Mouse (Mus musculus) kidney, embryonic 16.5 days (tissue): Measurements from ENCODE around the gene Wnk2. TPM values are rescaled to one million over a fixed set of nuclear protein-coding genes. Genes with fewer than 3 reads are reported as not detected.

Experiments used
- ATAC-seq: fragments of 200-750 bp; cut with Nextera tagmentation; 2 replicates; pipeline ENCODE4 v1.8.0; 2017; ENCODE audit warnings: moderate TSS enrichment; ENCODE audit not compliant: low FRiP score, low TSS enrichment
- H3K27ac ChIP-seq: fragments of 300-500 bp; sonication (generic); 2 replicates; pipeline ENCODE4 v1.5.1; 2014; ENCODE audit warnings: low read length
- H3K27me3 ChIP-seq: fragments of 300-500 bp; sonication (generic); 2 replicates; pipeline ENCODE4 v1.6.1; 2014; ENCODE audit warnings: low read length, control low read depth, mixed read lengths; ENCODE audit not compliant: insufficient read depth
- H3K36me3 ChIP-seq: fragments of 300-500 bp; sonication (generic); 2 replicates; pipeline ENCODE4 v1.6.1; 2014; ENCODE audit warnings: low read length, control low read depth, mixed read lengths; ENCODE audit not compliant: insufficient read depth
- H3K4me1 ChIP-seq: fragments of 300-500 bp; sonication (generic); 2 replicates; pipeline ENCODE4 v1.6.1; 2014; ENCODE audit warnings: low read length, control low read depth, mixed read lengths; ENCODE audit not compliant: insufficient read depth
- H3K4me2 ChIP-seq: fragments of 300-500 bp; sonication (generic); replicated peaks from 2 replicates; pipeline ENCODE4 v1.6.1; 2014; ENCODE audit warnings: low read depth, low read length
- H3K4me3 ChIP-seq: fragments of 300-500 bp; sonication (generic); 2 replicates; pipeline ENCODE4 v1.5.1; 2014; ENCODE audit warnings: mild to moderate bottlenecking, low read length
- H3K9ac ChIP-seq: fragments of 300-500 bp; sonication (generic); replicated peaks from 2 replicates; pipeline ENCODE4 v1.6.1; 2014; ENCODE audit warnings: low read length
- H3K9me3 ChIP-seq: fragments of 300-500 bp; sonication (generic); 2 replicates; pipeline ENCODE4 v1.6.1; 2016; ENCODE audit warnings: low read length, control low read depth
- WGBS: fragments of 180-500 bp; shearing (Covaris S2); extraction: QIAGEN DNeasy Blood & Tissue Kit; methylation state at CpG from one replicate; pipeline ENCODE4 v1.1.7; 2014; 5-methylcytosine and 5-hydroxymethylcytosine counted together
- polyA plus RNA-seq: library from polyadenylated mRNA; unstranded; fragments of >200 nt; fragmentation: Nextera tagmentation; extraction: Ambion mirVana; gene quantifications from 2 replicates; pipeline ENCODE4 v1.2.1, GENCODE M21; 2015

Gene Wnk2
- polyA plus RNA-seq, 1 experiment from 2014 or later: 1.0 TPM

DNA sequence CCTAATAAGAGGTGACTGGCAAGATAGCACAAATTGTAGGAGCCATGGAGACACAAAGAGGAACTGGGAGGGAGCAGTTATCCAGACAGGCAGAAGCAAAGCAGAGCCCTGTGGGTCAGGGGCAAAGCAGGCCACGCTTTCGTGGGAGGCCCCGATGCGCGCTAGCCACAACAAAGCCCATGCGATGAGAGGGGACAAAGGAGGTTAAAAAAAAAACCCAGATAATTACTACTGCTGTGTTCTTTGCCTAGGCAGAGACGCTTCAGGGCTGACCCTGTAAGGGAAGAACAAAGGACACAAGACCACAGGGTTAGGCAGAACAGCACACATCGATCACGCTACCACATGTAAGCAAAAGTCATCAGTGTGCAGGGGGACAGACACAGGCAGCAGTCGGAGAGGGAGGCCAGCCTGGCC is 103.7 kb downstream of the Wnk2 start:
- 59% methylated on average over 10 of the region's 10 CpGs for WGBS
- no peak for ATAC-seq

DNA sequence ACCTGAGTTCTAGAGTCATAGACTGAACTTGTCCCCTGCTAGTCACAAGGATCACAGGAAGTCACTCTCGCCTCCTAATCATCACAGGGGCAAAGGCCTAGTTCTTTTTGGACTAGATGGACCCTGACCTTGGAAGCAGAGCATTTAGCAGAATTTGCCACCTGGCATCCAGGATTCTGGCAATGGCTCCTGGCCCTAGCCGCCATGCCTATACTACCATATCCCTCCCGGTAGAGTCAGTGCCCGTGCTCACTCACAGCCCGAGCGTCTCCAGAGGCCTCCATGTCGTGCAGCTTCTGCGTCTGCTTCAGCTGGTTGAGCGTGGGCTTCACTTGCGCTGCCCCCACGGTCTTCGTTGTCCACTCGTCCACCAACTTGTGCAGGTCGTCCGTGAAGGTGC is 105.4 kb downstream of the Wnk2 start:
- no peak for ATAC-seq
- WGBS: 91% methylated on average over 15 of the region's 15 CpGs
- H3K4me1 ChIP-seq: no peaks in the 10 kb centered on the region

More for the DNA sequence above, 103.7 kb downstream of the Wnk2 start:
- H3K27ac ChIP-seq: no peak overlapping the region
- H3K4me1 ChIP-seq: no peaks in the 10 kb centered on the region
- no peak overlapping the region for H3K9ac ChIP-seq
- no peaks in the 10 kb centered on the region for H3K36me3 ChIP-seq
- H3K27me3 ChIP-seq: no peaks in the 10 kb centered on the region
- no peak overlapping the region for H3K4me3 ChIP-seq
- no peak overlapping the region for H3K4me2 ChIP-seq
- H3K9me3 ChIP-seq: no peaks in the 10 kb centered on the region

DNA sequence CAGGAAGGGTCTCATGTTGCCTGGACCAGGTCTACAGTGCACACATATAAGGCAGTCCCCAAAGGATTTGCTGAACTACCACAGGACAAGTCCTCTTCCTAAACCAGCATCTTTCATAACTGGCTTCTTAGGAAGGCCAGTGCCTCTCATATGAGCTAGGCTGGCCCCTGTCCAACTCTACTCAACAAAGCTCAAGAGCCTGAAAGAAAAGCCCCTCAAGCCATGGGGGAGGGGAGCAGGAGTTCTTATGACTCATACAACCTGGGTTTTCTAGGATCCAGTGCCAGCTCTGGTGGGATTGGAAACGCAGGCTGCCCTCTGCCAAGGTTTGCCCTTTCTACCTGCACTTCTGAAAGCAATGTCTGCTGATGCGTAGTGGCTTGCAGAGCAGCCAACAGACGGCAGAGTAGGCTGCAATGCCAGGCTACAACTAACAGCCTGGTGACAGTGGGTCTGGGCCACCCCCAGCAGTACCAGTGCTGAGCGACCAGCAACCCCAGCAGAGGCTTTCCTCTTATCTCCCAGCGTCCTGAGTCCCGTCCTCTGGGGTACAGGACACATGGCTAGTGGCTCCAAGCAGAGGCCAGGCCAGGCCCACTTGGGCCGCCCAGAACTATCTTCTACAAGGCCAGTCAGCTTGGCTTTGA is 110.8 kb downstream of the Wnk2 start:
- H3K4me2 ChIP-seq: no peak overlapping the region
- H3K36me3 ChIP-seq: no peaks in the 10 kb centered on the region
- H3K9me3 ChIP-seq: no peaks in the 10 kb centered on the region
- H3K27me3 ChIP-seq: no peaks in the 10 kb centered on the region
- WGBS: 78% methylated on average over 7 of the region's 7 CpGs
- no peak; the same call in 1 of the 2 replicates for ATAC-seq
- no peaks in the 10 kb centered on the region for H3K4me1 ChIP-seq
- H3K9ac ChIP-seq: no peak overlapping the region
- H3K27ac ChIP-seq: no peak overlapping the region
- H3K4me3 ChIP-seq: no peak overlapping the region

More for the DNA sequence above, 105.4 kb downstream of the Wnk2 start:
- H3K9me3 ChIP-seq: no peaks in the 10 kb centered on the region
- H3K36me3 ChIP-seq: no peaks in the 10 kb centered on the region
- no peak overlapping the region for H3K27ac ChIP-seq
- H3K27me3 ChIP-seq: no peaks in the 10 kb centered on the region
- H3K4me2 ChIP-seq: no peak overlapping the region
- no peak overlapping the region for H3K4me3 ChIP-seq
- H3K9ac ChIP-seq: no peak overlapping the region

DNA sequence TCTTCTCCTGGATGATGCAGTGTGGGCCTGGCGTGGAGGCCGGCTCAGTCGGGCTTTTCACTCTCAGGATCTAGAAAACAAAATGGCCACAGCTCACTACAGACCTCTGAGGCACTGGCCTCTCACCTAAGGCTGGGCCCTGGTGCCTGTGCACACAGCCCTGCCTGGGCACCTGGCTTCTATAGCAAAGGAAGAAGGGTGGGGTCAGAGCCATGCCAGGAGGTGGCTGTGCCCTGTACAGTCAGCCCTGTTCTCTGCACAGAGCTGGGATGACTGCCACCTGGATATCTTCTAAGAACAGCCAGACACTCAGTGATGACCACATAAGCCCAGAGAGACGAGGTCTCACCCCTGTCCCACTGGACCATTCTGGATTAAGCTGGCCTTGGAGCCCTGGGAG is 111.4 kb downstream of the Wnk2 start:
- ATAC-seq: no peak
- no peak overlapping the region for H3K27ac ChIP-seq
- no peak overlapping the region for H3K4me3 ChIP-seq
- H3K9me3 ChIP-seq: 0 out of 2 replicates have a peak, but pooled peaks cover under 1% of the 10 kb centered on the region
- no peaks in the 10 kb centered on the region for H3K27me3 ChIP-seq
- no peak overlapping the region for H3K9ac ChIP-seq
- no peak overlapping the region for H3K4me2 ChIP-seq
- WGBS: 85% methylated on average over 4 of the region's 4 CpGs
- no peaks in the 10 kb centered on the region for H3K36me3 ChIP-seq
- H3K4me1 ChIP-seq: no peaks in the 10 kb centered on the region

DNA sequence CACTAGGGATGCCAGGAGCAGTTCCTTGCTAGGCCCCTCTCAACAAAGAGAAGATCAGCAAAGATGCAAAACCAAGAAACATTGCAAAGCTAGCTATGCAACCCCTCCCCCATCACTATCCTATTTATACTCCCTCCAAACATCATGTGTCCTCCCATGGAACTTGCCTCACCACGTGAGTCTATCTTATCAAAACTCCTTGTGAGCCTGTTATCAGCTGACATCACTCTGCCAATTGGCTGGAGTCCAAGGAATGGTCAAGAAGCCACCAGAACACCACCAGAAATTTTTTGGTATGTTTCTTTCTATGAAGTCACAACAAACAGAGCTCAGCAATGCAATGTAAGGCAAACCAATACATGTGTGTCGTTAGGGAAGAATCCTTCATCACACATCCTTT is 116.8 kb downstream of the Wnk2 start:
- H3K27ac ChIP-seq: no peak overlapping the region
- no peaks in the 10 kb centered on the region for H3K36me3 ChIP-seq
- H3K4me2 ChIP-seq: no peak overlapping the region
- H3K9me3 ChIP-seq: peaks cover 4% of the 10 kb centered on the region; the same call in 1 of the 2 replicates
- no peak overlapping the region for H3K4me3 ChIP-seq
- WGBS: 76% methylated on average over 2 of the region's 2 CpGs
- no peaks in the 10 kb centered on the region for H3K4me1 ChIP-seq
- no peak overlapping the region for H3K9ac ChIP-seq
- H3K27me3 ChIP-seq: no peaks in the 10 kb centered on the region
- ATAC-seq: no peak

DNA sequence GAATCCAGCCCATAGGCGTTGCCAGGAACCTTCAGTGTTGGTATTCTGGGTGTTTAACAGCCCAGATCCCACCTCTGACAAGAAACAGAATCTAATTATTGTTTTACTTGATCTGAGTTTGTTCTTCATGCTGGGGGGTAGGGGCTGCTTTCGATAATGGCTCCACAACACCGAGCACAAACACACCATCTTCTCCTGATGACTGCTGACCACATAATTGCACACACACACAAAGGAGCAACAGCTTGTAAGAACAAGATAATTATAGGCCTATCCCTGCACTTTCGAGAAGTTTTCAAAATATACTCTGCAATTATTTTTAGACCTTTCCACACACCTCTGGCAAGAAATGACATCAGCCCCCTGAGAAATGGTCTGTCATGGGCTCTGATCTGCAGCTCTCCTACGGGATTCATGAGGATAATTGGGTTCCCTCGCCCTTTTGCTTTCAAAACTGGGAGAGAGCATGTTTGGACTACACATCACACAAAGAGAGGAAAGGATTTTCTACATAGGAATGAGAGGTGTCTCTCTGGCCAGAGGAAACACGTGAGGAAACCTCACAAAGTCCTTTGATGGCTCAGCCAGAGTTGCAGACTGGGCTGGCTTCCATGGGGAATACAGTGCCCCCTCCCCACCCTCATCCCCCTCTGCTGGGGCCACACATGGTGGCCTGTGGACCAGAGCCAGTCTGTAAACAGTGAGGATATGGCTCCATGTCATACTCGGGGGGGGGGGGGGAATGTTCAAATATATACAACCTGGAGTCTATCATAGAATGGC is 118.9 kb downstream of the Wnk2 start:
- peaks cover 4% of the 10 kb centered on the region; the same call in 1 of the 2 replicates for H3K9me3 ChIP-seq
- H3K36me3 ChIP-seq: no peaks in the 10 kb centered on the region
- no peak for ATAC-seq
- no peak overlapping the region for H3K9ac ChIP-seq
- no peaks in the 10 kb centered on the region for H3K27me3 ChIP-seq
- 64% methylated on average over 8 of the region's 8 CpGs for WGBS
- H3K4me3 ChIP-seq: no peak overlapping the region
- H3K27ac ChIP-seq: no peak overlapping the region
- H3K4me1 ChIP-seq: no peaks in the 10 kb centered on the region
- no peak overlapping the region for H3K4me2 ChIP-seq

DNA sequence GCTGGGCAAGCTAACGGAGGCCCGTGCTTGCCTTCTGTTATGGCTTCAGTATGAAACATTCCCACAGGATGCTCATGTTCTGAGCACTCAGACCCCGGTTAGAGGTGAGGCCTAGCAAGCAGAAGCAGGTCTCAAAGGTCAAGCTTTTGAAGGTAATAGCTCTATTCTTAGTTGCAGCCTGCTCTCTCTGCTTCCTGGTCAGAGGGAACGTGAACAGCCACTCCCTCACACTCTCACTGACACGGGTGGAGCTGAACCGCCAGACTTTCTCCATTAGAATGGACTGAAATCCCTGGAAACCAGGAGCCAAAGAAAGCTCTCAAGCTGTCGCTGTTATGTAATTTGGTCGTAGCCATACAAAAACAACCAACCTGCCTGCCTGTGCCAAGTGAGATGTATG is 120.8 kb downstream of the Wnk2 start:
- WGBS: 75% methylated on average over 8 of the region's 8 CpGs
- H3K27me3 ChIP-seq: no peaks in the 10 kb centered on the region
- H3K4me1 ChIP-seq: no peaks in the 10 kb centered on the region
- H3K4me3 ChIP-seq: no peak overlapping the region
- no peak for ATAC-seq
- no peak overlapping the region for H3K9ac ChIP-seq
- no peak overlapping the region for H3K27ac ChIP-seq
- no peaks in the 10 kb centered on the region for H3K36me3 ChIP-seq
- H3K4me2 ChIP-seq: no peak overlapping the region
- H3K9me3 ChIP-seq: peaks cover 4% of the 10 kb centered on the region; the same call in 1 of the 2 replicates

DNA sequence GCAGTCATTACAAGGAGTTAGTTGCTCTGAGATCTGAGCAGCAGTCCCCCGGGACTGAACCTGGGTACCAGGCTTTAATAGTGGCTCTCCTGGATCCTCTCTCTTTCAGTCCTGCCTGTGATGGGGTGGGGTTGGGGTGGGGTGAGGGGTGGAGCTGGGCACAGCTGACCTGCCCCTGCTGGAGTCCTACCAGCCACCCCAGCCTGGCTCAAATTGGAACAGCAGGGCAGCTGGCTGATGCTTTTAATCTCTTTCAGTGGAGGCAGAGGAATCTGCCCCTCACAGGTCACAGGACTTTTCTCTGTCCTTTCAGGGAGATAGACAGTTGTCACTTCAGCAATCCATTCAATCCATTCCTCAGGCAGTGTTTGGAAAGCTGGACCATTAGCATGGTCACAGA is 122.3 kb downstream of the Wnk2 start:
- no peak for ATAC-seq
- Histone ChIP-seq H3K9me3 (no peaks in the 10 kb centered on the region), H3K9ac (no peak overlapping the region), H3K4me2 (no peak overlapping the region), H3K4me1 (no peaks in the 10 kb centered on the region), H3K36me3 (no peaks in the 10 kb centered on the region), H3K27me3 (no peaks in the 10 kb centered on the region), H3K4me3 (no peak overlapping the region), H3K27ac (no peak overlapping the region)
- WGBS: 20% methylated on average over 1 of the region's 1 CpGs

DNA sequence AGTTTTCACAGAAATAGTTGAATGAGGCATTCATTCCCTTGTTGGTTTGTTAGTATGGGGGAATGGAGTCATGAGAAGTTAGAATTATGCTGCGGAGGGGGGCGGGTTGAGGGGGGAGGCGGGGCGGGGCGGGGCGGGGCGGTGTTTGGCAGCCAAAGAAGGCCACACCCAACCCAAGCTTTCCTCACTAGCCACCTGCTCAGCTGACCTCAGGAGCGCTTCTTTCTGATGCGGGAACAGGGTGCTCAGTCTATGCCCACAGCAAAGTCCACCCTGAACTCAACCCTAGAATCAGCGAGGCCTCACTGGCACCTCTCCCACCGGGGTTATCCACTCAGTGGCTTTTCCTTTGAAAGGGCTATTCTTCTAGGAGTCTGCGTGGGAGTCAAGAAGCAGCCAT is 123.1 kb downstream of the Wnk2 start:
- no peaks in the 10 kb centered on the region for H3K36me3 ChIP-seq
- no peak overlapping the region for H3K4me3 ChIP-seq
- H3K9ac ChIP-seq: no peak overlapping the region
- H3K4me1 ChIP-seq: peaks cover 6% of the 10 kb centered on the region; the same call in 1 of the 2 replicates
- H3K27ac ChIP-seq: no peak overlapping the region
- no peaks in the 10 kb centered on the region for H3K27me3 ChIP-seq
- no peaks in the 10 kb centered on the region for H3K9me3 ChIP-seq
- WGBS: 7% methylated on average over 11 of the region's 12 CpGs
- no peak overlapping the region for H3K4me2 ChIP-seq
- ATAC-seq: no peak

DNA sequence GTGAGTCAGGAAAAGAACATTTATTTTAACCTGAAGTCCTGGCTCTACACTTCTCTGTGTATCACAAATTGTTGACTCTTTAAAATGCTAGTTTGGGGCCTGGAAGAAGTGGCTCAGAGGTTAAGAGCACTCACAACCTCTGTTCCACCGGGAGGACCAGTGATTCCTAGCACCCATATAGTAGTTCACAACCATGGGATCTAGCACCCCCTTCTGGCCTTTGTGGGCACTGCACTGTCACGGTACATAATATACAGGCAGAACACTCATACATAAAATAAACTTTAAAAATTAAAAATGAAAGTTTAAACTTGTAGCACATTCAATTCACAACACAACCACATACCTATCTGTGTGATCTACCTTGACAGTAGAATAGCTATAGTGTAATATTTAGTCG is 126.1 kb downstream of the Wnk2 start:
- H3K9ac ChIP-seq: no peak overlapping the region
- no peak overlapping the region for H3K4me2 ChIP-seq
- 70% methylated on average over 3 of the region's 3 CpGs for WGBS
- no peaks in the 10 kb centered on the region for H3K27me3 ChIP-seq
- peaks cover 7% of the 10 kb centered on the region for H3K9me3 ChIP-seq
- ATAC-seq: no peak
- no peak overlapping the region for H3K27ac ChIP-seq
- H3K4me3 ChIP-seq: no peak overlapping the region
- peaks cover 6% of the 10 kb centered on the region; the same call in 1 of the 2 replicates for H3K4me1 ChIP-seq
- no peaks in the 10 kb centered on the region for H3K36me3 ChIP-seq
